Mouse (Mus musculus): ENCODE results near the gene Rgs14. TPM values are rescaled to one million over a fixed set of nuclear protein-coding genes. Genes with fewer than 3 reads are reported as not detected.
A peak's percentile ranks its signal among the peaks of the same experiment; 100 is the strongest.

Gene Rgs14
- polyA plus RNA-seq, 1 experiment: 51.6 TPM

DNA sequence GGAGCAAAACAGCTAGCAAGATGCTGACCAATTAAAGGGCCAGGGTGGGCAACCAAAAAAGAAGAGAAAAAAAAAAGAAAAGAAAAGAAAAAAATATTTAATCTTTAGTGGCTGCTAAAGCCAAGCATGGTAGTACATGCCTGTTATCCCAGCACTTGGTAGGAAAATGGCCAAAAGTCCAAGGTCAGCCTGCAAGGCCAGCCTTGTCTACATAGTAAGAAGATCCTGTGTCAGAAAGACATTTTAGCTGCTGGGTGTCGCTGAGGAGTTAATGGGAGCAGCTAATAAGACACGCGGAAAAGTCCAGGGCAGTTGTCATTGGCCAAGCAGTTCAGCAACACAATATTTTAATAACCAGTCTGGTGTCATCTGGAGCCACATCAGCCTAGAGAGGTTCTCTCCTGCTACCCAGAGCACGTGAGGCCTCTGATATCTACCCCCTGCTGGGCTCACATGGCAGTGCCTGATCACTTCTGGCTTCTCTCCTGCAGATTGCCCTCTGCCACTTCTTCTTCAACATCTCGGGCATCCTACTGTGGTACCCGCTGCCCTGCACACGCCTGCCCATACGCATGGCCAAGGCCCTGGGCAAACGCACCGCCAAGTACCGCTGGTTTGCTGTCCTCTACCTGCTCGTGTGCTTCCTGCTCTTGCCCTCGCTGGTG lies 43.2 kb downstream of the Rgs14 start:
- no peak overlapping the region for H3K4me3 ChIP-seq (replicated peaks; ENCODE audit: control insufficient read depth, low read depth, low read length)
- 20% methylated on average over 13 of the region's 13 CpGs for WGBS
- TF ChIP-seq CTCF (IDR thresholded peaks at IDR 0.05; ENCODE audit: control insufficient read depth, insufficient read depth, low read length): no peak
- TF ChIP-seq POLR2A (IDR thresholded peaks at IDR 0.05; ENCODE audit: borderline replicate concordance, control insufficient read depth, low read depth, low read length): no peak
- H3K27ac ChIP-seq (ENCODE audit: control insufficient read depth, insufficient read depth, low read depth, low read length, poor library complexity): 0 out of 2 replicates have a peak overlapping the region, but pooled peaks have one; percentile 4
- peaks cover 10% of the 10 kb centered on the region for H3K4me1 ChIP-seq (ENCODE audit: control insufficient read depth, insufficient read depth, low read length)

- 4% methylated on average over 12 of the region's 12 CpGs for WGBS
- H3K27ac ChIP-seq (ENCODE audit: control insufficient read depth, insufficient read depth, low read depth, low read length, poor library complexity): no peak overlapping the region
- H3K4me3 ChIP-seq (replicated peaks; ENCODE audit: control insufficient read depth, low read depth, low read length): no peak overlapping the region
- TF ChIP-seq POLR2A (IDR thresholded peaks at IDR 0.05; ENCODE audit: borderline replicate concordance, control insufficient read depth, low read depth, low read length) (no peak), CTCF (IDR thresholded peaks at IDR 0.05; ENCODE audit: control insufficient read depth, insufficient read depth, low read length) (no peak)
- peaks cover 14% of the 10 kb centered on the region for H3K4me1 ChIP-seq (ENCODE audit: control insufficient read depth, insufficient read depth, low read length)
These were observed 43.8 kb downstream of the Rgs14 start for GRCm38 (mm10) chr13:55413333-55413732.

DNA sequence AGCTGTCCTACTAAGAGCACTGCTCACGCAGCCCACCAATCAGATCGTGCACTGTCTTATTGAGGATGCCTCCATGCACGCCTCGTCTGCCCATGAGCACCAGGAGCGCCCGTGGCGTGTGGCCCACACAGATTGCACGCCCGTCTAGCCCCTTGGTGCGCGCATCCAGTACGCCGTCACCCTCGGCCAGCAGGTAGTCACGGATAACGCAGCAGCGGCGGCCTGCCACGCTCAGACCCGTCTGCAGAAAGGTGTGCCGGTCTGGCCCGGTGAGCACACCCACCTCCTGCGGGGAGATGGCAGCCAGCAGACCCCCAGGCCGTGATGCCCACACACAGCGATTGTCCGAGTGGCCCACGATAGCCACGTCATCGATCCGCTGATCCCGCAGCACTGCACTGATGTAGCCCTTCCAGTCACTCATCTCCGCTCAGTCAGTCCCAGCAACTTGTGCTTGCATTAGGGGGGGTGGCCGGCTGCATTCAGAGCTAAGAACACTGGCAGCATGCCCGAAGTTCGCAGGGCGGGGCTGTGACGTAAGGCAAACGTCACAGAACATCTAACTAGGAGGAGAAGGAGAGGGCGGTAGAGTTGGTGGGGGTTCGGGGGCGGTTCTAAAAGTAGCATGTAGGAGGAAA lies 45.3 kb downstream of the Rgs14 start, which contains the start of gene Pfn3:
Gene Pfn3 (minus strand): TSS at position 490 of the 638 bp plus-strand sequence.
- 56% methylated on average over 41 of the region's 41 CpGs for WGBS
- no peak for TF ChIP-seq POLR2A (IDR thresholded peaks at IDR 0.05; ENCODE audit: borderline replicate concordance, control insufficient read depth, low read depth, low read length)
- H3K4me3 ChIP-seq (replicated peaks; ENCODE audit: control insufficient read depth, low read depth, low read length): no peak within 1 kb of the TSS
- peaks cover 16% of the 10 kb centered on the region for H3K4me1 ChIP-seq (ENCODE audit: control insufficient read depth, insufficient read depth, low read length)
- no peak within 1 kb of the TSS for H3K27ac ChIP-seq (ENCODE audit: control insufficient read depth, insufficient read depth, low read depth, low read length, poor library complexity)

GRCm38 (mm10) chr13:55418004-55418403 lies 48.5 kb downstream of the Rgs14 start:
- TF ChIP-seq CTCF (IDR thresholded peaks at IDR 0.05; ENCODE audit: control insufficient read depth, insufficient read depth, low read length) (peak; percentile 86), POLR2A (IDR thresholded peaks at IDR 0.05; ENCODE audit: borderline replicate concordance, control insufficient read depth, low read depth, low read length) (no peak; the same call in 1 of the 2 replicates)
- Histone ChIP-seq H3K4me1 (ENCODE audit: control insufficient read depth, insufficient read depth, low read length) (peaks cover 15% of the 10 kb centered on the region), H3K4me3 (replicated peaks; ENCODE audit: control insufficient read depth, low read depth, low read length) (no peak overlapping the region), H3K27ac (ENCODE audit: control insufficient read depth, insufficient read depth, low read depth, low read length, poor library complexity) (no peak overlapping the region)
- 2% methylated on average over 12 of the region's 12 CpGs for WGBS

- peaks cover 8% of the 10 kb centered on the region for H3K4me1 ChIP-seq (ENCODE audit: control insufficient read depth, insufficient read depth, low read length)
- WGBS: 68% methylated on average over 5 of the region's 5 CpGs
- H3K27ac ChIP-seq (ENCODE audit: control insufficient read depth, insufficient read depth, low read depth, low read length, poor library complexity): no peak overlapping the region
- TF ChIP-seq POLR2A (IDR thresholded peaks at IDR 0.05; ENCODE audit: borderline replicate concordance, control insufficient read depth, low read depth, low read length) (no peak), CTCF (IDR thresholded peaks at IDR 0.05; ENCODE audit: control insufficient read depth, insufficient read depth, low read length) (no peak)
- no peak overlapping the region for H3K4me3 ChIP-seq (replicated peaks; ENCODE audit: control insufficient read depth, low read depth, low read length)
These were observed 49.6 kb downstream of the Rgs14 start for GRCm38 (mm10) chr13:55419142-55419541.

DNA sequence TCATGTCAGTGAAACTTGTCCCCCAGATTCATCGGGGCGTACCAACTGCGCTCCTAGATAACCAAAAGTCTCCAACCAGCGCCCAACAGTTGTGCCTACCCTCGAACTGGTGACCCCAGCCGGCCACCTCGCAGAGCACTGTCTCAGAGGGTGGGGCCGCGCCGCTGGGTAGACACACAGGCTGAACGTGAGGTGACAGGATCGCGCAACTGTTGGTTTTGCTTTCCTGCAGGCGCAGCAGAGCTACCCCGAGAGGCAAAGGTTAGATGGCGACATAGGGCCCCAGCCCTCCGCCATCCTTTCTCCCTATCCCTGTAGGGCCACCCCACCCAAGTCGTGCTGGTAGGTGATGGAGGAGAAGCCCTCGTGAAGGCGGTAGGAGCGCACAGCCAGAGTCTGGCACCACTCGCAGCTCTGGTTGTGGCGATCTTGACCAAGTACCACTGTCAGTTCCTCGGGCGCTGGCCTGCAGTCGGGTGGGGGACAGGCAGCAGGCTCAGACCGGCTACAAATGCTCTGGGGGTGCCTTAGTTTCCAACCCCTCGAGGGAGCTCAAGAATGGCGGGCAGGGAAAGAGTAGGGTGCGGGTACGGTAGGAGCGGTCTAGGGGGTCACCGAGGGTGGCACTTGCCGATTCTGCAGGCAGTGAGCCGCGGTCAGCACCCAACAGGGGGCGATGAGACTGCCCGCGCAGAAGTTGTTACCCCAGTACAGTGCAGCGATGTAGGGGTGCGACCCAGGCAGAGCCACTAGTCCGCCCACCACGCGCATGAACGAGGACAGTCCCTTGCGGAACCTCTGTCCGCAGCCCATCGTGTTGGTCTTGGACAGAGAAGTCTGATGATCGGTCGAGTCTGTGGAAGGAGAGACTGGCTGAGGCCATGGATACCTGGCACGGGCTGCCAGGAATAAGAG lies 50.7 kb downstream of the Rgs14 start:
- 20% methylated on average over 51 of the region's 51 CpGs for WGBS
- peaks cover 8% of the 10 kb centered on the region for H3K4me1 ChIP-seq (ENCODE audit: control insufficient read depth, insufficient read depth, low read length)
- peak overlapping the region; percentile 88 for H3K27ac ChIP-seq (ENCODE audit: control insufficient read depth, insufficient read depth, low read depth, low read length, poor library complexity)
- peak; percentile 15; the same call in 1 of the 2 replicates for TF ChIP-seq POLR2A (IDR thresholded peaks at IDR 0.05; ENCODE audit: borderline replicate concordance, control insufficient read depth, low read depth, low read length)
- peak; percentile 30; the same call in 1 of the 2 replicates for TF ChIP-seq CTCF (IDR thresholded peaks at IDR 0.05; ENCODE audit: control insufficient read depth, insufficient read depth, low read length)
- H3K4me3 ChIP-seq (replicated peaks; ENCODE audit: control insufficient read depth, low read depth, low read length): peak overlapping the region; percentile 63

DNA sequence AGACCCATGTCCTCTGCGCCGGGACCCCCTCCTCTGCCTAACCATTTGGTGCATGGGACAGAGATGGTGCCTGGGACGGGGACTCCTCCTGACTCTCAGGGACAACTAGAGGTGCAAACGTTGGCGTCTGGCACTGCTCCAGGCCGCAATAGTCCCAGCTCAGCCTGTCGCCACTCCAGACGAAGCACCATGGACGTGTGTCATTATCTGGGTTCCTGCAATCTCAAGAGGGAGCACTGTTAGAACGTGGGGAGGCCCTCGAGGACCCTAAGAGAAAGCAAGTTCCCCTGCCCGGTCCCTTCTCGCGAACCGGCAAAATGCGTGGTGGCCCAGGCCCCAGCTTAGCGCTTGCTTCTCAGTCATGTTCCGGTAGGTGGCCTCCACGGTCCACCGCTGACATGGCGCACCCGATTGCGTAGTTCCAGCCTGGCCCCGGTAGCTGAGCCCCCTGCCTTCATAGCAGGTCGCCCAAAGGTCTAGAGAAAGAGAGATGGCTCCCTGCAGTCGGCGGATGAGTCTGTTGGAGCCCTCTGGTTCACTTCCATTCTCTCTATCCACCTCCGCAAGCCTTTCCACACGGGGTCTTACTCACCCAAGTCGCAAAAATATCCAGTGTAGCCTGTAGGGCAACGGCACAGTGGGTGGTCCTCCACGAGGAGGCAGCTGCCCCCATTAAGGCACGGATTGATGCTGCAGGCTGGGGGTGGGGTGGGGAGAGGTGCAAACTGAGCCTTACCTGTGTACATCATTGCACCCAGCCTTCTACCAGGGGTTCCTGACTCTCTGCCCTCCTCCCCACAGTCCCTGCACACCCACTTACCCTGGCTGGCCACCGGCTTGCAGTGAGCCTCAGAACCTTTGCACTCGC lies 51.6 kb downstream of the Rgs14 start:
- peak overlapping the region; percentile 63 for H3K4me3 ChIP-seq (replicated peaks; ENCODE audit: control insufficient read depth, low read depth, low read length)
- peaks cover 8% of the 10 kb centered on the region for H3K4me1 ChIP-seq (ENCODE audit: control insufficient read depth, insufficient read depth, low read length)
- H3K27ac ChIP-seq (ENCODE audit: control insufficient read depth, insufficient read depth, low read depth, low read length, poor library complexity): peak overlapping the region; percentile 88; the same call in 1 of the 2 replicates
- WGBS: 10% methylated on average over 35 of the region's 35 CpGs
- TF ChIP-seq POLR2A (IDR thresholded peaks at IDR 0.05; ENCODE audit: borderline replicate concordance, control insufficient read depth, low read depth, low read length) (peak; percentile 5; the same call in 1 of the 2 replicates), CTCF (IDR thresholded peaks at IDR 0.05; ENCODE audit: control insufficient read depth, insufficient read depth, low read length) (peak; percentile 95)
